Mouse (Mus musculus): Measurements from ENCODE around the gene Gp6.
"Not testable (repeated sequence)": the region's sequence is repeated elsewhere in the genome, so short reads cannot be mapped to it uniquely, and the experiment has no call there.

The Gp6 gene

GRCm38 (mm10) chr7:4397730-4398129, at the start of gene Gp6:
Gene Gp6 (minus strand): TSS chr7:4397744.
- DNase-seq (ENCODE audit: low spot score) = no peak

DNA sequence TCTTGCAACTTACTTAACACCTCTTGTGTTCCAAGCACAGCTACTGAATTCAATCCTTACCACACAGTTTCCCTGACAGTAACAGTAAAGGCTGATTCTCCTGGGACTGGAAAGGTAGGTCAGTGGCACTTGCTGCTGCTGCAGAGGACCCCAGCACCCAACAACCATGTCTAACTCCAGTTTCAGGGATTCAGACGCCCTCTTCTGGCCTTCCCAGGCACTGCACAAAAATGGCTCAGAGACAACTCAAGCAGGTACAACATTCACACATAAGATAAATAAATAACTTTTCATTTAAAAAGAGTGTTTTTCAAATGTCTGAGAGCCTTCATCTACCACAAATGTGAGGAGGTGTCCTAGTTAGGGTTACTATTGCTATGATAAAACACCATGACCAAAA, 49.6 kb upstream of the Gp6 start:
- peak; percentile 7 for DNase-seq (ENCODE audit: low spot score)

GRCm38 (mm10) chr7:4445216-4445791, 47.8 kb upstream of the Gp6 start, which contains the start of gene Rdh13:
Gene Rdh13 (minus strand): TSS chr7:4445649.
- peak; percentile 91 for DNase-seq (ENCODE audit: low spot score)

DNA sequence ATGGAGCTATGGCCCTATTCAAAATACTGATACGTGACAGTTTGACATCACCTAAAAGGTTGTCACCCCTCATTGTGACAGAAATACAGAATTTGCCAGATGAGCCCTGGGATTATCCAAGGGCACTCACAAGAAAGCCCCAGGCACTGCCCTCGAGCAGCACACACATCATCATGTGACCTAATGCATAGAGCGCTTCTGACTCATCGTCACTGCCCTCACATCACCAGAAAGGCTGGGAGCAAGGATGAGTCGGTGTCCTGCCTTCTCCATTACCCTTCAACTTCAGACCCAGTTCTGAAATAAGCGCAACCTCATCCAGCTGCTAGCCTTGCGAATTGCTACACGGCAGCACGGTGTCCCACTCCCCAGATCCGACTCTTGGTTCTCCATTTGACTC, 43.0 kb upstream of the Gp6 start:
- no peak for DNase-seq (ENCODE audit: low spot score)

GRCm38 (mm10) chr7:4437721-4438120, 40.2 kb upstream of the Gp6 start:
- no peak for DNase-seq (ENCODE audit: low spot score)

DNA sequence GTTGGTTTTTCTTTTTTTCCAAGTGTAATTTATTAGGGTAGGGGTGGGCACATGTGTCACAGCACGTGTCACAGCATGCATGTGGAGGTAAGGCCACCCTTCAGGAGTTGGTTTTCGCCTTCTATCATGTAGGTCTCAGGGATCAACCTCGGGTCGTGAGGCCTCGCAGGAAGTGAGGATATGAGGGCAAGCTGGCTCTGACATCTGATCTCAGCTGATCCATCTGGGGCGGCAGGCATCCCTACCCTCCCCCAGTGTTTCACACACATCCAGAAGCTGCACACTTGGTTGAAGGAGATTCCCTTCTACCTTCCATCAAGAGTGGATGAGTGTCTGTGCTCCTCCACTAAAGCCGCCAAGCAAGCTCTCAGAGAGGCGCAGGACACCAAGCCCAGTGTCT, 34.5 kb upstream of the Gp6 start:
- no peak for DNase-seq (ENCODE audit: low spot score)

DNA sequence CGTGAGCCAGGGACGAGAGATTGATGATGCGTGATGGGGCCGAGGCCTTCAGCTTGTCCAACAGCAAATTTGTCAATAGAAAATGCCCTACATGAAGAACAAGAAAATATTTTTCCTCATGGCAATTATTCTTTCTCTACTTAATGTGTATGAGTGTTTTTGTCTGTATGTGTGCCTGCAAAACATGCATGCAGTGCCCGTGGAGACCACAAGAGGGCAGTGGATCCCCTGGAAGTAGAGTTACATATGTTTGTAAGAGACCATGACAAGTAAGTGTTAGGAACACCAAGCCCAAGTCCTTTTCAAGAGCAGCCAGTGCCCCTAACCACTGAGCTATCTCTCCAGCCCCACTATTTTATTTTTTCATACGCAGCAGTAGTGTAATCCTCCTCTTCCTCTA, 34.0 kb upstream of the Gp6 start:
- peak; percentile 77 for DNase-seq (ENCODE audit: low spot score)

DNA sequence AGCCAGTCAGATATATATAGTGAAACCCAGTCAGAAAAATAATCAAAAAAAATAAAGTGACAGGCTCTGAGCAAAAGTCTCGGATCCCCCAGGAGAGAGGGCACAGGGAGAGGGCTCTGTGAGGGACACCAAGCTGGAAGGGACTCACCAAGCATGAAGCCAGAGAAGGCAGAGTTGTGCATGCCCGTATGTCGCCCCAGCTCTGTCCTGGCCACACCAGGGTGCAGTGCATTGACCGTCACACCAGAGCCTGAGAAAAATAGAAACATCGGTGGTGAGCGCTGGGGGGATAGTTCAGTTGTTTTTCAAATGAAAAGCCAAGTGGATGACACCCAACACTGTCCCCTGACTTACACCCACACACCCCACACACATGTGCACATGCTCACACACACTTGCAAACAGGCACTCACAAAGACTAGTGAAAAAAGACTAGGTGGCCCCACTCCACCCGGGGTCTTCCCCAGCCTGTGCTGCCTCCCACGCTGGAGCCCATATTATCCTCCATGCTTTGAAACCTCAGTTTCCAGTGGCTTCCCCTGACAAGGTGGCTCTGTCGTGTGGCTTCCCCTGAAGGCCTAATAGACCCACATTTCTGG, 32.8 kb upstream of the Gp6 start:
- DNase-seq (ENCODE audit: low spot score) = no peak

DNA sequence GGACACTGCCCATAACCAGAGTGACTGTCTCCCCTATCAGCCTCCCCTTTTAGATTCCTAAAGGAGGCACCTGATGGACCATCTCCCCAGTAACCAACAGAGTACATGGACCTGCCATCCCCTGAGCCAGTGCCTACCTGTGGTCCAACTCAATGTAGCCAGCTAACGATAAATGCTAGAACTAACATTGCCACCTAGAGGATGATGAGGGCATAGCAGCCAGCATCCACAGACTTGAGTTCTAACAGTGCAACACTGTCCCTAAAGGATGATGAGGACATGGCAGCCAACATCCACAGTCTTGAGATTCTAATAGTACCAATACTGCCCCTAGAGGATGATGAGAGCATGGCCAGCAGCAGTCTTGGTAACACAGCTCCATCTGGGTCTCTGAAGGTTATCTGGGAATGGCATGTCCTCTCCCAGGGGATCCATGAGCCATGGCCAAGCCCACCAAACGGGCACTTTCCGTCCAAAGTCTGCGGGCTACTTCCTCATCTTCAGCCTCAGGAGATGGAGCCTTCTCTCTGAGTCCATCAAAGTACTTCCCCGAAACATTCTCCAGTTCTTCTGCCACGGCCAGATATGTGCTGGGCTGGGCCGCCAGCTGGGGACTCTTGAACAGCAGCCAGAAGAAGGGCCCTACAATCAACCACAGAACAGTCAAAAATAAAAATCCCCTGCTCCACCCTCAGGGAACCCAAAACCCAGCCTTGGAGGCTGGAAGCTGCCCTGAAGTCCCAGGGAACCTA, 29.8 kb upstream of the Gp6 start:
- peak; percentile 97 for DNase-seq (ENCODE audit: low spot score)

DNA sequence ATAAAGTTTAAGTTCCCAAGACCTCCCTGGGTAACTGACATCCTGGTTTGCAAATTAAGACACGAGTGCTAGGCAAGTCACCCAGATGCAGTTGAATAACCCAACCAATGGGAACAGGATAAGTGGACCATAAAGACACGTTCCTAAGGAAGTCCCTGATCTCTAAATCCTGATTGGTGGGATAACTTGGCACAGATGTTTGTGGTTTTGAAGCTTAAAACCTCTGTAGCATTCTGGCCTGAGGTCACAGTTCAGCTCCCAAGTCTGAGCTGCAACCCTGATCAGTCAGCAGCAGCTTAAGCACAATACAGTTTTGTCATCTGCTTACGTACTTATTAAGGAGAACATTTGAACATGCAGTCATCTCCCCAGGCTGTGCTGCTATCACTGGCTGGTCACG, 22.7 kb upstream of the Gp6 start:
- DNase-seq (ENCODE audit: low spot score) = no peak

DNA sequence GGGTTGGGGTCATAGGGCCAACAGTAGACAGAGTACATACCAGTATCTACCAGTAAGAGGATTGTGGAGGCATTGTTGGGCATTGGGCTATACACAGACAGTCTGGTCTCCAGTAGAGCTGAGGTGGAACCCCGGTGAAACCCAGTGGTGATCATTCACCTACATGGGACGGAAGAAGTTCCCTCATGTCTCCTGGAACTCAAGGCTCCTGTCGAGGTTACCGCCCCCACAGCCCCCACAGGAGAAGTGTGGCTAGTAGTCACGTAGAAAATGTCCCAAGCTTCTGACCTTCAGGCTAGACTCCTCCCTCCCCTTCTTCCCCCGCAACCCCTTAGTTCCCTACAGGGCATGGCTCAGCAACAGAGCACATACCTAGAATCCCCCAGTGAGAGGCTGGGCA, 22.1 kb upstream of the Gp6 start:
- no peak for DNase-seq (ENCODE audit: low spot score)

DNA sequence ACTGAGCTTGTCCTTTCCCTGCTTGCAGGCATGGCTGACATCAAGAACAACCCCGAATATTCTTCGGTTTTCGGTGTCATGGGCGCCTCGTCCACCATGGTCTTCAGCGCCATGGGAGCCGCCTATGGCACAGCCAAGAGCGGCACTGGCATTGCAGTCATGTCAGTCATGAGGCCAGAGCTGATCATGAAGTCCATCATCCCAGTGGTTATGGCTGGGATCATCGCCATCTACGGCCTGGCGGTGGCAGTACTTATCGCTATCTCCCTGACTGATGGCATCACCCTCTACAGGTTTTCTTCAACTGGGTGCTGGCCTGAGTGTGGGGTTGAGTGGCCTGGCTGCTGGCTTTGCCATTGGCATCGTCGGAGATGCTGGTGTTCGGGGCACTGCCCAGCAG, 14.9 kb upstream of the Gp6 start:
- not testable (repeated sequence) for DNase-seq (ENCODE audit: low spot score)

DNA sequence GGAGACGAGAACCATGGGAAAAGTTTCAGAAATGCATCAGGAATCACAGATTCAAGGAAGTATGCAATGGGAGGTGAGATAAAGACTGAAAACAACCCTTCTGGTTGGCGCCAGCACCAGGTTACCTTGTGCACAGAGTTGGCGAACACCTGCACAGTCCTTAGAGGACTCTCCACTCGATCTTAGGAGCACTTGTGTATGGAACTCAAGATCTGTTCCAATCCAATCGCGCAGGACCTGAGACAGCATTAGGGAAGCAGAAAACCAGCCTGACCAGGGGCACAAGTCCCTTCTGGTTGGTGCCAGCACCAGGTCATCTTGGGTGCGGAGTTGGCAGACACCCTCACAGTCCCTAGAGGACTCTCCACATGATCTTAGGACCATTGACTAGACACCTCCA, 24.0 kb downstream of the Gp6 start:
- no peak for DNase-seq (ENCODE audit: low spot score)

- no peak for DNase-seq (ENCODE audit: low spot score)
These were observed 60.0 kb downstream of the Gp6 start, which contains the start of gene Ncr1 for GRCm38 (mm10) chr7:4337509-4337908. Gene Ncr1 (plus strand): TSS chr7:4337724.

GRCm38 (mm10) chr7:4323301-4323700, 74.2 kb downstream of the Gp6 start:
- DNase-seq (ENCODE audit: low spot score) = no peak

All from retina, embryonic 14.5 days (tissue).